Mouse (Mus musculus) thymus, adult 18-20 months (tissue): ENCODE data around the gene Rrp9.

Experiments
- DNase-seq, 2 experiments: peaks; one replicate each; pipeline ENCODE4 v3.0.0; 2022; ENCODE audit warnings: mixed read lengths in 2 of 2

Gene Rrp9

DNA sequence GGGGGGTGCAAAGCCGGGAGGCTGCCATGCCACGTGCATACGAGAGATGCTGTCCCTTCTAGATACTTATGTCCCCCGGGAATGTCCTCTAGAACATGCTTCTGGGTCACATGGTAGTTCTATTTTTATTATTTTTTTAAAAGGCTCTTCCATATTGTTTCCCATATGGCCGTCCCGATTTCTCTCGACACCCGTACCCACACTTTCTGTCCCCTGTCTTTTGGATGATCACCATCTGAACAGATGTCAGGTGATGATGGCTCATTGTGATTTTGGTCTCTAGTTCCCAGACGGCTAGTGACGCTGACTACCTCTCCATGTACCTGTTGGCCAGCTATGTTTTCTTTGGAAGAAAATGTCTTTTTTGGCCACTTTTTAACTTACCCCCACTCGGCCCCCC is 59.2 kb downstream of the Rrp9 start:
- DNase-seq, result no peak
